Mouse (Mus musculus): ENCODE data around the gene Madd. TPM values are rescaled to one million over a fixed set of nuclear protein-coding genes. Genes with fewer than 3 reads are reported as not detected.
A peak's percentile ranks its signal among the peaks of the same experiment; 100 is the strongest.

Madd gene
- 19.7 and 20.7 TPM in 2 replicates for polyA plus RNA-seq (2012; rRNA removed)

GRCm38 (mm10) chr2:91183711-91184405 is at the start of gene Madd:
TSS of gene Madd (minus strand) at chr2:91183837.
- DNase-seq (ENCODE audit: low spot score): no peak

GRCm38 (mm10) chr2:91229735-91230134 is 46.1 kb upstream of the Madd start:
- no peak for DNase-seq (ENCODE audit: low spot score)

DNA sequence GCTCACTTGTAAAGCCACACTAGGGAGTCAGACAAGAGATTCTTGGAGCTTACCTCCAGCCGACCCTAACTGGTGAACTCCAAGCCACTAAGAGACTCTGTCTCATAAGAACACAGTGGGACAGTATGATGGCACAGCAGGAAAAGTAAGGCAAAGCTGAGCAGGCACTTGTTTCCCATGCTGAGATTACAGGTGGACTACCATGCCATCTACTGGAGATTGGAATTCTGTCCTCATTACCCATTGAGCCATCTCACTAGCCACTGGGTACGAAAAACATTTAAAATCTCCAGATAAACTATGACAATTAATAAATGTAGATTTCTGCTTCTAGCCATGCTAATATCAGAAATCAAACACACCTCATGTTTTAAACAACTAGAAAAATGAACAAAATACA is 40.0 kb upstream of the Madd start:
- no peak for DNase-seq (ENCODE audit: low spot score)

- no peak for DNase-seq (ENCODE audit: low spot score)
Measured at GRCm38 (mm10) chr2:91220501-91220900, 36.9 kb upstream of the Madd start.

GRCm38 (mm10) chr2:91217032-91217431 is 33.4 kb upstream of the Madd start:
- no peak for DNase-seq (ENCODE audit: low spot score)

DNA sequence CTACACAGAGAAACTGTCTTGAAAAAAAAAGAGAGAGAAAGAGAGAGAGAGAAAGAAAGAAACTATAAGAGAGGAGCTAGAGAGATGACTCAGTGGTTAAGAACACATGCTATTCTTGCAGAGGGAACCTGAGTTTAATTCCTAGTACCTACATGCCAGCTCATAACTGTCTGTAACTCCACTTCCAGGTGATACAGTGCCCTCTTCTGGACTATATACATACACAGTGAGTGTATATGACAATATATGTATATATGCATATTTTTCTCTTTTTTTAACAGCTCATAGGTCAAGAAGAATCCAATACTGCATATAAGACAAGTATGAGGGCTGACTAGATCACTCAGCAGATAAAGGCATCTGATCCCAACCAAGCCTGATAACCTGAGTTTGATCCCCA is 29.7 kb upstream of the Madd start:
- DNase-seq (ENCODE audit: low spot score): no peak

- DNase-seq (ENCODE audit: low spot score): no peak
Measured at GRCm38 (mm10) chr2:91206254-91206775, 22.7 kb upstream of the Madd start.

DNA sequence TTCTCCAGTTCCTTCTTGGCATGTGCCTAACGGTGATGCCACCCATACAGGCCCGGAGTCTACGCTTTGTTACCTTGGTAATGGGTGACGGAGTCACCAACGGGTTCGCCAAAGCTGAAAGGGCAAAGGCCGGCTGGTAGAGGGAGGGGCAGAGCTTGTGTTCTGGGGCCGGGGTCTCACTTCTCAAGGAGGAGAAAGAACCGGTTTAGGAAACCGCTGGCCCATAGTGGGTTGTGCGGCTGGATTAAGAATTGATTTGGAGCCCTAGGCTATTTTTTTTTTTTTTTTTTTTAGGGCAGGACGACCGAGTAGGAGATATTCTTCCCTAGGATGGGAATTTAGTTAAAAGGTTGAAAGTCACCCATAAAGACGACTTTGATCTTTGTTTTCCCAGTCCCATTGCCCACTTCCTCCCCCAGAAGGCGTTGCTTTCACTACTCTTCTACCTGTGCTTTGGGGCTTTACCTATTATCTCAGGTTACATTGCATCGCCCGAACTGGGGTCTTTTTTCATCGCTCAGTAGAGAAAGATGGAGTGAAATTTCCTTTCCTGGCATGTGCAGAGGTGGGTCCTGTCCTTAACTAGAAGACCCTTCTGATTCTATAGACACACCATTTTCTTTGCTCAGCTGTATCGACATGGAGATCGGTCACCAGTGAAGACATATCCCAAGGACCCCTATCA is 19.5 kb upstream of the Madd start:
- no peak for DNase-seq (ENCODE audit: low spot score)

DNA sequence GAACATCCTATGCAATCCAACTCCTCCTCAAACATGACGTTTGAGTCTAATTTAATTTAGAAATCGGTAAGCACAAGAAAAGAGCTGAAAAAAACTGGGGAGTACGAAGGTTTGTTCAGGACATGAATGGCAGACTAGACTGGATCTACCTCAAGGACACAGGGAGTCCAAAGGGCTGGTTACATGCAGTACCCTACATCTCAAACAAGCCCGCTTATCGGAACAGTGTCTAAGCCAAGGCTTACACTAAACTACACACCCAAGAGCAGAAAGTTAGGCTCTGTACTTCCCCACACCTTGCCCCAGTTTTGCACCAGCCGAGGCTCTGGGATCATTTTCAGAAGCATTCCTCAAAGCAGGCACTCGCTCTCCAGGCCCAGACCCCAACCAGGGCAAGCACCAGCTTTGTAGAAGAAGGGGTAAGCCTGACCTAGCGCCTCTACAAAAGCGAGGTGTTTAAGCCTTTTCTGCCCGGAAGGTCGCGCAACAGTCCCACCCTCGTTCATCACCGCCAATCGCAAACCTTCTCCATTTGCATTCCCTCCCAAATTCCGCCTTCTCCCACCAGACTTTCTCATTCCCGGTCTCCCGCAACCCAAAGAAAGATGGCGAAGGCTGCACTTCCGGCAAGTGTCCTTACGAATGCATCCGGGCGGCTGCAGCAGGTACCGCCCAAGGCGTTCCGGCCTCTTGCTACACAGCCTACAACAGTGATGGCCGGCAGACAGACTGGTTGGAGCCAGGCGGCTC is 18.8 kb upstream of the Madd start, which contains the start of the genes Nr1h3 and Acp2:
Nr1h3 (minus strand) TSS at position 613 of the 750 bp plus-strand sequence.
Acp2 (plus strand) TSS at position 664 of the 750 bp plus-strand sequence.
- DNase-seq (ENCODE audit: low spot score): peak; percentile 89

DNA sequence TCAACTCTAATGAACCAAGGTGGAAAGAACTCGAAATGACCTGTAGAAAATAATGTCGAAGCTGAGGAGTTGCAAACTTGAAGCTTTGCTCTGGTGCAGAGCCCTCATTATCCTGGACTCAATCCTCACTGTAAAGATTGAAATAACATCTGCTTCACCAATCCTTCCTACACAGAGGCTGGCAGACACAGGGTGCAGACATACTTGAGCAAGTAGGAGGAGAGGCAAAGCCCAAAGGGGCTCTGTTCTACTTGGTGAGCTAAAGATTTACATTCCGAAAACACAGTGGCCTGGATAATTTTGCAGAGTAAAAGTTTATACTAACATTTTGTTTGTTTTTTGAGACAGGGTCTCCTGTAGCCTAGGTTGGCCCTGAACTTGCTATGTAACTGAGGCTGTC is 15.3 kb upstream of the Madd start:
- DNase-seq (ENCODE audit: low spot score): no peak

DNA sequence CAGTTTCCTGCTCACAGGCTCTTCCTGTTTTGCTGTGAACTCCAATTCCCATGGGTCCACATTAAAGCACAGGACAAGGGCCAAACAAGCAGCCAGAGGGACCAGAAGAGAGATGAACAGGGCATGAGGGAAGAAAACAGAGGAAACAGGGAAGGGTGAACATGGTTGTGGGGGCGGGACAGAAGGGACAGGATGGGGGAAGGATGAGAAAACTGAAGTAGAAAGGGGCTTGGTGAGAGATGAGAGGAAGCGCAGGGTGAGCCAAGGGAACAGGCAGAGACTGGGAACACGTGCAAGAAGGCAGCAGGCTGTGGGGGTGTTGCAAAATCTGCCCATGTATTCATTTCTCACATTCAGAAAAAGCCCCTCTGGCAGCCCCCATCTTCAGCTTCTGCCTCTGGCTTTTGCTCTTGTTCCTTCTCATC is 13.0 kb upstream of the Madd start:
- DNase-seq (ENCODE audit: low spot score): no peak

GRCm38 (mm10) chr2:91194624-91195332 is 11.1 kb upstream of the Madd start:
- peak; percentile 62 for DNase-seq (ENCODE audit: low spot score)

DNA sequence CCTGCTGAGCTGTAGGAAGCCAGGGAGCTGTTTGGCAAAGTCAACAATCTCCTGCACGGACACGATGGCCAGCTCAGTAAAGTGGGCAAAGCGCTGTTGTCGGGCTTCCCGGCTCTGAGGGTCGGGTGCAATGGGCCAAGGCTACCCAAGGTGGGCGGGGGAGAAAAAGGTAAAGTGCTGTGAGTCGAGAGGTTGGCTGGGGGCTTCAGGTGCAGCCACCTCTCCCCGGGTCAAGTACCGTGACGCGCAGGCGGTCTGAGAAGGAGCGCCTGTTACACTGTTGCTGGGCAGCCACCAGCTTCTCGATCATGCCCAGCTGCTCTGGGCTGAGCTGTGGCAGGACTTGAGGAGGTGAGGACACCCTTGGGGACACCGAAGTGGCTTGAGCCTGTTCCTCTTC is 6.9 kb upstream of the Madd start:
- DNase-seq (ENCODE audit: low spot score): no peak

DNA sequence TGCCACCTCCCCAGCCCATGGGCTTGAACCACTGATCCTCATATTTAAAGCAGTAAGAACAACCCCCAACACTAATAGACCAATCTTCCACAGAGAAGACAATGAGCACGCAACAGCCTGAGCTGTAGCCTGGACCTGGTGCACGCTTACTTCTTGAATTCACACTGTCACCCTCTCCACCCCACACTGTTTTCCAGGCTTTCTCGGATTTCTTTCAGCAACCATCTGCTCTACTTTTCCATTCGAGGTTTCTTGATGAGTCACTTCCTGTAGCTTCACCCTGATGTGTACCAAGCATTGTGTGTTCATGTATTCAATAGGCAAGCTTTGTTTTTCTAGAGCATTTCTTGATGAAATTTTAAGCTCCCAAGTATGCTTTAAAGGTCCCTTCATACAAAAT is 3.8 kb upstream of the Madd start:
- DNase-seq (ENCODE audit: low spot score): no peak

- no peak for DNase-seq (ENCODE audit: low spot score)
Measured at GRCm38 (mm10) chr2:91186208-91186607, 2.6 kb upstream of the Madd start.

GRCm38 (mm10) chr2:91183148-91183513 is 506 bp downstream of the Madd start:
- peak; percentile 73 for DNase-seq (ENCODE audit: low spot score)

DNA sequence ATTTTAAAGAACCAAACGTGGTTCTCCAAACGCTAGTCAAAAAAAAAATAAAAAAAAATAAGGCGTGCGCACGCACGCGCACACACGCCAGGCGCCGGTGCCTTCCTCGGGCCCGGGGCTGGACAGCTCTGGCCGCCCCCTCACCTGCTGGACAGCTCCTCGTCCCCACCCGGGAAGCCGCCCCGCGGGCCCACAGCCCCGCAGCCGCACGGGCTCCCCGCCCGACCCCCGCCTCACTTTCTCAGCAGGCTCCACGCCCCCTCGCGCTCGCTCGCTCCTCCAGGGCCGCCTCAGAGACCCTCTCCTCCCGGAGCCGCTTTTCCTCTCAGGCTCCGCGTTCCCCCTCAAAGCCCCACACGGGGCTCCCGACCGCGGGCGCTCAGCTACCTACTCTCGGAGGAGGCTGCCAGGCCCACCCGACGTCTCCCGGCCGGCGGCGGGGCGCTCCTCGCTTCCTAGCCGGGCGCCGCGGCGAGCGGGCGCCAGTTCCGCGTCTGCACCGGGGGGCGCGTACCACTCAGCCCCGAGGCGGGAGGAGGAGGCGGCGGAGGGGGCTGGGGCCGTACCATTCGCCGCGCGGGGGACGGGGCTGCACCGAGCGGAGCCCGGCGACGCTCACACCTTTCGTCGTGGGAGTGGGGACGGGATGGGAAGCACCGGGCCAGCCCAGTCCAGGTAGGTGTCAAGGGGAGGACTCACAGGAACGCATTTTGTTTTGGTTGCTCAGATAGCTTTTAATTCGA is 1.1 kb downstream of the Madd start:
- DNase-seq (ENCODE audit: low spot score): peak; percentile 61

GRCm38 (mm10) chr2:91182016-91182404 is 1.6 kb downstream of the Madd start:
- DNase-seq (ENCODE audit: low spot score): no peak

- DNase-seq (ENCODE audit: low spot score): no peak
Measured at GRCm38 (mm10) chr2:91180706-91181105, 2.9 kb downstream of the Madd start.

DNA sequence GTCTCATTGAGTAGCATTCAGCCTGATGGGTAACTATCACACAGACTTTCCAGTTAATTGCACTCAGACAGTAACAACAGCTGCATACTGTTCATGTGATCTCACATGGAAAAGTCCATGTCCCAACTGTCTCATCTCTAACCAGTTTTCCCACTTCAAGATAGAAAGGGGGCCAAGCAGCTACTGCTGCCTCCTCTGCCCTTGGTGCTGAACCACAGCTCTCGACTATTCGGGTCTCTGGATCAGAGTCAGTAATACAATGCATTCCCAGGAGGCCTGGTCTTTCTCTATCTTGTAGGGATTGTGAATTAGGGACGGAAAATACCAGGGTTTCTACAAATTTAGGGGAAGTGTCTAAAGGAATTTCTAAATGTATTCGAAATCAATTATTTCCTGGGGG is 3.8 kb downstream of the Madd start:
- DNase-seq (ENCODE audit: low spot score): no peak

DNA sequence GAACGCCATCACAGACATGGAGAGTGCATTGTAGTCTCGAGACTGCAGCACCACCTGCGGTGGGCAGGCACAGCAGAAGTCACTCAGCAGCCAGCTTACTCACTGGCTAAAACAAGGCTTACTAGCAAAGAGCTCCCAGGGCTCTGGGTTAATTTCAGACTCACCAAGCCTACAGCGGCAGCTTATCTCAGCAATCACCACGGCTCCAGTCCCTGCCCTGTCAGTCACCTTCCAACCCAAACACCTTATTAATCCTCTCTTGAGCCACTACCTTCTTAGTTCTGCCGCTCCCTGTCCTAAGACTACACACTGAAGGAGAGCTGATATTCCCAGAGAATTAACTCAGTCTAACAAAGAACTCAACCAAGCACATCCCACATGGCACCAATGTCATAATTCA is 7.4 kb downstream of the Madd start:
- no peak for DNase-seq (ENCODE audit: low spot score)
